Mouse (Mus musculus): ENCODE results near the gene Itih1.

DNA sequence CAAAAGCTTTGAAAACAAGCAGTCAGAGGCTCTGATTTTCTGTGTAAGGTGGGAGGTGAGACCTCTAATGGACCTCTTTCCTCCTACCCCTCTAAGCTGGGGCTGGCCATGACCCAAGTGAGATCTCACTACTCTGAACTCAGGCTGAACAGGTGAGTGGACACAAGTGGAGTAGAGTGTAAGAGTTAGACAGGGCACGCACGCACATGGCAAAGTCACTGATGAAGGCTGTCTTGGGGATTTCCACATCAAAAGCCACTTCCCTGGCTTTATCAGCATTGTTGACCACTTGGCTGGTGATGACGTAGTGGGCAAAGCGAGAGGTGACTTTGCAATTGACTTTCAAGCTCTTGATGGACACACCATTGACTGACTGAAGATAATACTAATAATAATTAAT lies 835 bp downstream of the Itih1 start:
- TF ChIP-seq CTCF (IDR thresholded peaks at IDR 0.05; ENCODE audit: low read depth) (no peak), EP300 (IDR thresholded peaks at IDR 0.05; ENCODE audit: low read depth) (no peak)

Data from liver, postnatal 0 days (tissue).